Mouse (Mus musculus): ENCODE results near the gene Msi2.

Gene Msi2

DNA sequence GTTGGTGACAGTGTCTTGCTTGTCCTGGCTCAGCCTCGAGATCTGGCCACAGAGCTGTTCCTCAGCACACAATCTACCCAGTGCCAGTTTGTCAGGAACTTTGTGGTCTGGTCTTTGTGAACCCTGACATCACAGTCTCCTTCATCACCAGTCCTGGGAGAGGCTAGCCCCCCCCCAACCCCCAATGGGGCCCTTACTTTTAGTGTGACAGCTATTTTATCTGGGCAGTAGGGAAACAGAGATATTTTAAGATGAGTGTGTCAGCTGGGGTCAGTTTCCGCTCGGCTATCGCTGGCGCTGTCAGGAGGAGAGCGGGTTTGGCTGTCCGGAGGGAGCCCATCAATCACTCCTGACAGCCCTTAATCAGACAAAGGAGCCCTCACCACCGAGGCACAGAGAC is 404.8 kb downstream of the Msi2 start:
- DNase-seq (ENCODE audit: low read depth): no peak

DNA sequence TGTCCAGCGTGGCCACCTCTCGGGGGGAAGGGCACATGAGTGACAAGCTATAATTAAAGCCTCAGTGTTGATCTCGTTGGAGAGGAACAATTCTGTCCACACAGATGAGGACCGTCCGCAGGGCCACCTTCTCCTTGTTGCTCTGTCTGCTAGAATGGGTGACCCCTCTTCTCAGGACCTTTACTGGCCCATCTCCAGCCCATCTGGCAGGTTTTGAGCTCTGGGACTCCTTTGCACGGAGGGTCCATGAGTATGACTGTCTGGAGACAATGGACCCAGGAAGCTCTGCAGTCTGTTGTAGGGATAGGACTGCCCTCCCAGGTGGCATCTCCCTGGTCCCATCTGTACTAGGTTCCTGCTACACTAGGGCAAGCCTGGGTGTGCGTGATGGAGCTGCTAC is 406.7 kb downstream of the Msi2 start:
- no peak for DNase-seq (ENCODE audit: low read depth)

DNA sequence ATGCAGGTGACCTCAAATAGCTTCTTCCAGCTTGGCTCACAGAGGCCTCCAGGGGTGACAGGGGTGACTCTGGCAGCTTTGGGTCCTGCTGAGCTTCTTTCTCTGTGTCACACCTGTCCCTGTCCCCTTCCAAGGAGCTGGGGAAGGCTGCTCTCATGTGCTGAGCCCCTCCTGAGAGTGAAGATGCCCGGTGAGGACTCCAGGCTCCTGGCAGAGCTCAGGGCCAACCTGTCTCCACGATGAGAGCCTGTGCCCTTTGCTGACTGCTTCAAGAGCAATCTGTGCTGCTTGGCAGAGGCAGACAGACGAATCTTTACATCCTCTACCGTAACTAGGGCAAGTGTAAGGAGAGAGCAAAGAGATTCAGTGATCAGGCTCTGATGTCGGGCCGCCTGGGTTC is 407.5 kb downstream of the Msi2 start:
- DNase-seq (ENCODE audit: low read depth): no peak

DNA sequence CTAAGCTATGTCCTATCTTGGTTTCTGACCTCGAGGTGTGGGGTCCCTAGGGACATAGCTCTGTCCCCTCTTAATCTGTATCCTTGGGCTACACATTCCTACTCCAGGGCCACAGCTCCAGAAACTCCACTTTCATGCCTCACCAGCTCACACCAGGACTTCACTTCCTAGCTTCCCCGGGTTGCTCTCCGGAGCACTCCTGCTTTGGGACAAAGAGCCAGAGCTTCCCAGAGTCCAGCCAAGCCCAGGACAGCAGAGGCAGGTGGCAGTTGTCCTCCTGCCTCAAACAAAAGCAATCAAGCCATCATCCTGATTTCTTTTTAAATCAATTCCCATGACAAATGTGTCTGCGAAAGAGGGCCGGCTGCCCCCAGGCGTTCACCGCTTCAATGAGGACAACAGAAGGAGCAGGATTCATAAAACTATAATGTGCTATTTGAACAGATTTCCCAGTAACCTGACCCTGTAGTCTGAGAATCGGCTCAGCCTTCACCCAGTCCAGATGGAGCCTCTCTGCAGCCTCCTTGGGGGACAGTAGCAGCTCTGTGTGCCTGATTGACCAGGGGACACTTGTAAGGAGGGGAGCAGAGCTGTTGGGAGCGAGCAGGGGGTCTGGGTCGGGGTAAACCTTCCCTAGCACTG is 409.1 kb downstream of the Msi2 start:
- DNase-seq (ENCODE audit: low read depth): no peak

DNA sequence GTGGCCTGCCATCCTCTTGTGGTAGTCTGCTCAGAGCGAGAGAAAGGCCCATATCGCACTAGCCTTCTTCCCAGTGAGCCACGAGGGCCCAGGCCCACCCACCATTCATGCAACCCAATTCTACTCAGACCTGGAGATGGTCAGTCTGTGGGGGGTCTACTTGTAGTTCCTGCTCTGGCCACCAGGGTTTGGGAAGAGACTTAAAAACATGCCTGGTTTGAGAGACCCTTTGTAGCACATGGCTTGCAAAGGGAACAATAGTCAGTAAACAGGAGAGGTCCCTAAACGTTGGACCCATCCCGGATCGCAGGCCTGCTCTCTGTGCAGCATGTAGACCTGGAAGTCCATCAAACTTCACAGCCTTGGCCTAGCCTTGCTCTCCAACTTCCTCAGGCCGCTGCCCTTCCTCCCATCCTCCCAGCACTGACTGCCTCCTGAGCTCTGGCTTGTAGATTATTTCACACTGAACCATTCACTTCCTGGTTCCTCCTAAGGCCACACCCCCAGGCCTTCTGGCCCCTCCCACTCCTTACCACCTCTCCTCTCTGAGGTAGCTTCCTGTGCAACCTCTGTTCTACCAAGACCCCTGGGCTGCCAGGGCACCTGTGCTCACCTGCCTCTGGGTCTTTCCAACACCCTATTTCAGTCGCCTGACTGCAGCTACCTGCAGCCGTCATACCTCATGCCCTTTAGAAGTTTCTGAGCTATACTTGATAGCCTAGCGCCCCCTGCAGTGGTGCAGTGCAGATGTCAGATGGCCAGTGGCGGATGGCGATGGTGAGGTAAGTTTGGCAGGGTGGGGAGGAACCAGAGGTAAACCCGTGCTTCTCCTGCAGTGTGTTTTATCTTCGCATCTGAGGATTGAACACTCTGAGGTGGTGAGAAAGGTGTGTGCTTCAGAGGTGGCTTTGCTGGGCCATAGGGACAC is 410.4 kb downstream of the Msi2 start:
- DNase-seq (ENCODE audit: low read depth): no peak

DNA sequence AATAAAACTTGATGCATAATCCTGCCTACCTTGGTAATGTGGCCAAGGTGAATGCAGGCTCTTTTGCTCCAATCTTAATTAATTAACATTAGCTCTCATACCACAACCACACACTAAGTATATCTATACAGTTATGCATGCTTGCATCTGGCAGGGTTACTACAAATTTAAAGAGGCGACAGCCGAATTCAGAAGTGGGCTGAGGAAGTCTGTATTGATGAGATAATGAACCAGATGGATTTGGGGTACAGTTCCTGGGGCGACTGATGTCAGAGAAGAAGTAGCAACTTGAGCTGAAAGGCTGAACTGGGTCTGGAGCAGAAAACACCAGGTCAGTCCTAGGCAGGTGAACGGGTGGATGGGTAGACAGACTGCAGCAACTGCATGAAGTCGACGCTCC is 412.6 kb downstream of the Msi2 start:
- no peak for DNase-seq (ENCODE audit: low read depth)

DNA sequence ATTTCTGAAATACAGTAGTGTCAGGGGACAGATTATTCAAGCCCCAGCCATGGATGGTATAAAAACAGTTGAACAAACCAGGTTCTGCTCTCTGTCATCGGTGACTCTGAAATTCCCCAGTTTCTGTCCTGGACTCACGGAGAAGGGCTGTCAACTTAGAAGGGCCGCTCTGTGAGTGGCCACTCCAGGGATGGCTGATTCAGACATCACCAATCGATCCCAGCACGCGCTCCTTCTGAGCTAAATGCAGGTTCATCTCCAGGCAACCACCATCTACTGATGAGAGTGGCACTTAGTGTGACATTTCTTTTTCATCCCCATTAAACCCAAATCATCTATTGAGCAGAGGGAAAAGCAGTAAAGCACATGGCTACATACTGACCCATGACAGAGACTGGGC is 416.7 kb downstream of the Msi2 start:
- DNase-seq (ENCODE audit: low read depth): no peak

DNA sequence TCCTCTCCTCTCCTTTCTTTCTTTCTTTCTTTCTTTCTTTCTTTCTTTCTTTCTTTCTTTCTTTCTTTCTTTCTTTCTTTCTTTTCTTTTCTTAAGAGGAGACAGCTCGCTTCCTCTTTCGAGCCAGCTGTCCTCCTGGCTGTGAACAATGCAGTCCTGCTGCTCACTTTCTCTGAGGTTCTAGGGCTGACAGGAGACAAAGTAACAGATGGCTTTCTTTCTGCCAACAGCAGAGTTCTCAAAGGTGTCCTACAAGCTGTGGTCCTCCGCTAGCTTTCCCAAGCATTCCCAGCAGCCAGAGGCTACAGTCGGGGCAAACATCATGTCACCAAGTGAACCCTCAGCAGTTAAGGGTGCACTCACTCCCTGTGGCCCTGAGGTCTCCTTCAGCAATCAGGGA is 419.0 kb downstream of the Msi2 start:
- no peak for DNase-seq (ENCODE audit: low read depth)

DNA sequence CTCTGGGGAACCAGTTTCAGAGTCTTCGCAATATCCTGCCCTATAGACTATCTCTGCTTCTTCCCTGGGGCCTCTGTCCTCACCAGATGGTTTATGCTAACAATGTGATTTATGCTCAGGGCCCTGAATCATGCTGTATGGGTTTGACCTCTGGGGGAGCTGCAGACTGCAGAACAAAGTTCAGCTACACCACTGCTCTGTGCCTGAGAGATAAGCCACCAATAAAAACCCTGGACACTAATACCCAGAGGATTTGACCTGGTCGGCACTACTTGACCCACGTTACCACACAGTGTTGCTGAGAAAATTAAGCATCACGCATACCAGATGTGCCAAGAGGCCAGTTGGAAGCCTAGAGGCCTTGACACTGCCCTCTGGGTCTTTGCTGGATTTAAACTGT is 420.8 kb downstream of the Msi2 start:
- no peak for DNase-seq (ENCODE audit: low read depth)

DNA sequence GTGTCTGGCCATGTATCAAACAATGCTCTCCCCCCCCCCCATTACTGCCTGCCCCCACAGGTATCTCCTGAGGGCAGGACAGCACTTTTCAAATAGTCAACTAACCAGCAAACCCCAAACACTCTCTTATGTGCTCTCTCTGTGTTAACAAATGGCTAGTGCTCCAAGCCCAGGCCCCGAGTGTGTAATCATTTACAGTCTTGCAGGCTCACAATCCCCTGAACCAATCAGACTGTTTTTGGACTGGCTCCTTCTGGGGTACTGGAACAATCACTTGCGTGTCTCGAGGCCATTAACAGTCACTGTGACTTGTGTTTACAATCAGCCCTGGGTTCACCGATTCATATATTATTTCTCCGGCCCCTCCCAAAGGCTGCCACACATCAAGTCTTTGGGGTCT is 423.0 kb downstream of the Msi2 start:
- DNase-seq (ENCODE audit: low read depth): no peak

DNA sequence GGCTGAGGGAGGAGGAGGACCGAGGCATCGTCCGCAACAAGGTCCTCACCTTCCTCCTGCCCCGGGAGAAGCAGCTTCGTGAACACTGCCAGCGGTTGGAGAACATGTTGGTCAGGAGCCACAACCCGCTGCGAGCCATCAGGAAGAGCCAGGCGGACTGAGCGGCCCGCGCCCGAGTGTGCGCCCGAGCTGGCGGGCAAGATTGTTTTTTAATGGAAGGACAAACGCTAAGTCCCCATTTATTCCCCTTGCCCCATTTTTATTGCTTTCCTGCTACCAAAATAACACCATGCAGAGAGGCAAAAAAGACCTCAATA is 424.0 kb downstream of the Msi2 start:
- no peak for DNase-seq (ENCODE audit: low read depth)

DNA sequence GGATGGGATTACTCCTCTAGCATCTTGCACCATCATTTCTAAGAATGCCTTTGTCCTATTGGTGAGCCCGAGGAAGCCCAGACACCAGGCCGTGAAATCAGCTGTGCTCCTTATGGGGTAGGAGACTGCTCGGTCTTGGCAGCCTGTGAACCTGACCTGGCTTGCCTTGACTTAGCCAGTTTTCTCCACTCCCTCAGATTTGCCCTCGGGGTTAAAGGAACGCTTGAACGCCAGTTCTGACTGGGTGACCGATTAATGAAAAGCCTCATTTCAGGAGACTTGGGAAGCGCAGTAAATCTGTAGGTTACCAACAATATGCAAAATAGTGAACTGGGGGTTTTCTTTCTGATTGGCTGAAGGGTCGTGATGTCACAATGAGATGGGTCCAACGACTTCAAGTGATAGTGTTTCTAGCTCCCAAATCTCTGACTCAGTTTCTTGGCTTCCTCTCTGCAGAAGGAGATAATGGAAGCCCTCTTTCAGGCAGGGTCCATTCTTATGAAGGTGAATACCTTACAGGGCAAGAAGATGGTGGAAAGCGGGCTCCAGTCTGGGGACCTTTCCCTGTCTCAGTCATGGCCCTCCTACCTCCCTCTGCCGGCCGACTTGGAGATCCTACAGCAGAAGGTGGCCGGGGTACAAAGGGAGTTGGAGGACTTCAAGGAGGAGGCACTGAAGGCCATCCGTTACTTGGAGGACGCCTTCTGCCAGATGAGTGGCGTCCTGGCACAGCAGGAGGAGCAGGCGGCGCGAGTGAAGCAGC is 424.5 kb downstream of the Msi2 start, which contains the start of gene Ccdc182:
Gene Ccdc182 (plus strand): TSS at position 428 of the 763 bp plus-strand sequence.
- no peak for DNase-seq (ENCODE audit: low read depth)

DNA sequence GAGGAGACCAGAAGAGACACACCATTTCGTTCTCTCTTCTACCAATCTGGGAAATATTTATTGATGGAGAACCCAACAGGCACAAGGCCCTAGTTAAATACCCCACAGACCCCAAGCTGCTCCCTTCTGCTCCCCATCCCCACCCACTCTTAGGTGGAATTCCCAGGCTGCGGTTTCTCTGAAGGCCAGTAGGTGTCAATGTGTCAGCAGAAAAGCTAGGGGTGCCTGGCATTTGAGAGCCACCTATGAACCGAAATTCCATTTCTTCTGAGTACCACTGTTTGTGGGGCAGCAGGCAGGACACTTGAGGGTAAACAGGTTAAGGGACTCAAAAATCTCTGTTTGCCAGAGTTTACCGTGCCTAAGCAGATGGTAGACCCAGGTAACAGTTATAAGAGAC is 426.6 kb downstream of the Msi2 start:
- no peak for DNase-seq (ENCODE audit: low read depth)

DNA sequence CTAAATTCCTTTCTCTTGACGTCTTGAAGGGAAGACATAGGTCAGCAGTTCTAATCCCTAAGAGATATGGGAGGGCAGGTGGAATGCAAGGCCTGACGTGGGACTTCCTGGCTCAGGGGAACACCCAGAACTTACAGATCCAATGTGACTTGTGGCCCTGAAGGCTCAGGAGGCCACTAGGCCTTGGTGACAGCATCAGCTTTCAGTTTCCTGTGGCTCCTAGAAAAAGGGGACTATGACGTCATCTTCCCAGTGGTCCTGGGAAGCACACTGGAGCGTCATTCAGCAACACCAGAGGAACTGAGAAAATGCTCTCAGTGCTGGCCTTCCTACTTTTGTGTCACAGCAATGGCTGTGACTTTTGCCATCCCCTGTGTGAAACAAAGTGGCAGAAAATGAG is 427.1 kb downstream of the Msi2 start:
- DNase-seq (ENCODE audit: low read depth): no peak

All from c-Kit-positive CD71-negative TER-119-negative erythroid progenitor cells, embryonic 14.5 days (primary cell).